Mouse (Mus musculus): ENCODE data around the gene Acaa1b. TPM values are rescaled to one million over a fixed set of nuclear protein-coding genes. Genes with fewer than 3 reads are reported as not detected.

Gene Acaa1b
- total and polyA plus RNA-seq, 2 experiments from 2014 or later, result 3.9 to 4.0 TPM

DNA sequence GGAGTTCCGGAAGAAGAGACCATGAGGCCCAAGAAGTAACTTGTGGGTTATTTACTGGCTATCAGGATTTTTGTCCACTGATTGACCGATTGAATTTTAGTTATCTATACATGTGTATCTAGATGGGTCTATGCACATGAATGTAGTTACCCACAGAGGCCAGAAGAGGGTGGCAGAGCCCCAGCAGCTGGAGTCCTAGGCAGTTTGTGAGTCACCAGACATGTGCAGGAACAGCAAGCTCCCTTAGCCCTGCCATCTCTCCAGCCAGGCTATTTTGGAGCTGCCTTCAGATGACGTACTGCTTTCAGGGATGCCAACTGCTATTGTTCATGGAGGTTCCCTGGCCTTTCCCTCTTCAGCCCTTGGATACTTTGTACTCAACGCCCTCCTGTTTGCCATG lies 49.3 kb downstream of the Acaa1b start:
- H3K27me3 ChIP-seq (ENCODE audit: insufficient read depth, low read length), result no peaks in the 10 kb centered on the region
- no peak overlapping the region for H3K9ac ChIP-seq (replicated peaks; ENCODE audit: low read length)
- no peak overlapping the region for H3K27ac ChIP-seq
- TF ChIP-seq CTCF (IDR thresholded peaks at IDR 0.05; ENCODE audit: low read depth), result peak; percentile 60
- H3K4me1 ChIP-seq (ENCODE audit: insufficient read depth, low read length), result no peaks in the 10 kb centered on the region
- DNase-seq (ENCODE audit: low spot score) (peak; percentile 45), ATAC-seq (no peak)
- H3K4me3 ChIP-seq (ENCODE audit: low read length), result no peak overlapping the region
- H3K4me2 ChIP-seq (ENCODE audit: low read depth, low read length), result no peak overlapping the region
- WGBS, result 85% methylated on average over 4 of the region's 4 CpGs
- H3K36me3 ChIP-seq (ENCODE audit: insufficient read depth, low read length), result no peaks in the 10 kb centered on the region
- H3K9me3 ChIP-seq (ENCODE audit: low read length), result no peaks in the 10 kb centered on the region

DNA sequence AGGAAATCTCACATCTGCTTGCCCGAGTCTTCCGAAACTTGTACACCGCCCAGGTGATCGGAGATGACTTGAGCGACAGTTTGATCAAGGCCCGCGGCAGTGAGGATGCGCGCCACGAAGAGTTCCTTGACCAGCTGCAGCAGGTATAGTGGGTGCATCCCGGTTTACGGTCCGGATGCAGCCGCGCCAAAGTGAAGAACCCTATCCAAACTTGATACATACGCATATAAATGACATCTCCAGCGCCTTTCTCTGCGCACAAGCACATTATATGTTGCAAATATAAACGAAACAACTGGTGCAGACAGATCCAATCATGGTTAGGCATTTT lies 54.1 kb downstream of the Acaa1b start:
- no peak overlapping the region for H3K27ac ChIP-seq
- no peaks in the 10 kb centered on the region for H3K36me3 ChIP-seq (ENCODE audit: insufficient read depth, low read length)
- DNase-seq (ENCODE audit: low spot score), result peak; percentile 59

DNA sequence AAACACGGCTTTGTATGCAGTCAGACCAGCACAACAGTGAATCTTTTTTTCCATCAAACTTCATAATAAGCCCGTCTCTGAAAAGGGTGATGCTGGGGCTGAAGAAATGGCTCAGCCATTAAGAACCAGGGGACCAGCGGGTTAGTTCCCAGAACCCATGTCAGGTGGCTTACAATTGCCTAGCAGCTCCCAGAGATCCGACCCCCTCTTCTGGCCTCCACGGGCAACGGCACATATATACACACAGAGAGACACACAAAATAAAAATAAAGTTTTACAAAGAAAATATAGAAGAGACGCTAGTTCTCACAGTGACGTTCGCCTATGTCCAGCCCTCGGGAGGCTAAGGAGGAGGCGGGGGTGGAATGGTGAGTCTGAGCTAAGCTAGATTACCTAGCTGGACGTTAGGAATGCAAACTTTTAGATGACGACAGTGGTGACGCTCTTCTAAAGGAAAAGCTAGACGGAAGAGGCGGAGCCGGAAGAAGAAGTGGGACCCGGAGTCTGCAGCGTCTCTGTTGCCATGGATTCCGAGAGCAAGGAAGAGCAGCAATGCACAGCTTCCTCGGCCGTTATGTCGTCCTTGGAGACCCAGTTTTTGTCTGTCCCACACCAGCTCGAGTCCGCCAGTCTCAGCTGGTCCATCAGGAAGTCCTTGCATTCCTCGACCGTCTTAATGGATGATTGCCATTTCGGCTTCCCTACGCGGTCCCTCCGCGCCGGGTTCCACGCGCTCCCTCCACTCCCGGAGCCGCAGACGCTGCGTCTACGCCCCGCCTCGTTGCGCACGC lies 54.7 kb downstream of the Acaa1b start, which contains the start of gene Dlec1:
TSS of gene Dlec1 (plus strand) at position 487 of the 791 bp plus-strand sequence.
- H3K27ac ChIP-seq, result no peak within 1 kb of the TSS
- peak within 1 kb of the TSS; percentile 73 for H3K4me2 ChIP-seq (ENCODE audit: low read depth, low read length)
- peak within 1 kb of the TSS; percentile 59 for H3K4me3 ChIP-seq (ENCODE audit: low read length)
- peak; percentile 36 for TF ChIP-seq CTCF (IDR thresholded peaks at IDR 0.05; ENCODE audit: low read depth)
- no peaks in the 10 kb centered on the region for H3K27me3 ChIP-seq (ENCODE audit: insufficient read depth, low read length)
- ATAC-seq (peak; percentile 91), DNase-seq (ENCODE audit: low spot score) (peak; percentile 89)
- H3K36me3 ChIP-seq (ENCODE audit: insufficient read depth, low read length), result no peaks in the 10 kb centered on the region
- H3K9me3 ChIP-seq (ENCODE audit: low read length), result no peaks in the 10 kb centered on the region
- peak within 1 kb of the TSS; percentile 51 for H3K9ac ChIP-seq (replicated peaks; ENCODE audit: low read length)
- WGBS, result 2% methylated on average over 44 of the region's 44 CpGs
- no peaks in the 10 kb centered on the region for H3K4me1 ChIP-seq (ENCODE audit: insufficient read depth, low read length)

More for the DNA sequence above, 54.1 kb downstream of the Acaa1b start:
- Histone ChIP-seq H3K27me3 (ENCODE audit: insufficient read depth, low read length) (no peaks in the 10 kb centered on the region), H3K9me3 (ENCODE audit: low read length) (no peaks in the 10 kb centered on the region), H3K4me2 (ENCODE audit: low read depth, low read length) (peak overlapping the region; percentile 73), H3K4me3 (ENCODE audit: low read length) (peak overlapping the region; percentile 59), H3K9ac (replicated peaks; ENCODE audit: low read length) (peak overlapping the region; percentile 51), H3K4me1 (ENCODE audit: insufficient read depth, low read length) (no peaks in the 10 kb centered on the region)
- 3% methylated on average over 19 of the region's 19 CpGs for WGBS
- no peak for ATAC-seq
- TF ChIP-seq CTCF (IDR thresholded peaks at IDR 0.05; ENCODE audit: low read depth), result no peak

- no peaks in the 10 kb centered on the region for H3K36me3 ChIP-seq (ENCODE audit: insufficient read depth, low read length)
- no peaks in the 10 kb centered on the region for H3K27me3 ChIP-seq (ENCODE audit: insufficient read depth, low read length)
- no peak overlapping the region for H3K9ac ChIP-seq (replicated peaks; ENCODE audit: low read length)
- 13% methylated on average over 15 of the region's 15 CpGs for WGBS
- 0 out of 2 replicates have a peak, but pooled peaks have one; percentile 22 for ATAC-seq
- no peak overlapping the region for H3K4me2 ChIP-seq (ENCODE audit: low read depth, low read length)
- no peak overlapping the region for H3K4me3 ChIP-seq (ENCODE audit: low read length)
- H3K4me1 ChIP-seq (ENCODE audit: insufficient read depth, low read length), result no peaks in the 10 kb centered on the region
- H3K9me3 ChIP-seq (ENCODE audit: low read length), result no peaks in the 10 kb centered on the region
- H3K27ac ChIP-seq, result no peak overlapping the region
- peak; percentile 29; the same call in 1 of the 2 replicates for TF ChIP-seq CTCF (IDR thresholded peaks at IDR 0.05; ENCODE audit: low read depth)
- peak; percentile 27 for DNase-seq (ENCODE audit: low spot score)
Measured at GRCm38 (mm10) chr9:119100177-119100898, 56.6 kb downstream of the Acaa1b start.

Other genes starting within 250 kb of the Acaa1b start
- 7.6 and 8.4 TPM in 2 replicates for gene Ctdspl, start 230.6 kb downstream of the Acaa1b start, total RNA-seq (2014; rRNA removed)
- gene Ctdspl, start 230.6 kb downstream of the Acaa1b start, polyA plus RNA-seq (2015; fragmentation: Nextera tagmentation; extraction: Ambion mirVana), result 5.5 and 7.0 TPM in 2 replicates
- 4.5 and 5.9 TPM in 2 replicates for gene Vill, start 104.3 kb downstream of the Acaa1b start, total RNA-seq (2014; rRNA removed)
- 3.3 TPM in 2 replicates for gene Vill, start 104.3 kb downstream of the Acaa1b start, polyA plus RNA-seq (2015; fragmentation: Nextera tagmentation; extraction: Ambion mirVana)
- 15.1 and 17.0 TPM in 2 replicates for gene Plcd1, start 63.6 kb downstream of the Acaa1b start, total RNA-seq (2014; rRNA removed)
- gene Plcd1, start 63.6 kb downstream of the Acaa1b start, polyA plus RNA-seq (2015; fragmentation: Nextera tagmentation; extraction: Ambion mirVana), result 14.2 and 18.1 TPM in 2 replicates
- 0.93 and 1.1 TPM in 2 replicates for gene Dlec1, start 54.6 kb downstream of the Acaa1b start, total RNA-seq (2014; rRNA removed)
- 0.95 and 1.4 TPM in 2 replicates for gene Dlec1, start 54.6 kb downstream of the Acaa1b start, polyA plus RNA-seq (2015; fragmentation: Nextera tagmentation; extraction: Ambion mirVana)
- gene Gm47289, start 2.1 kb upstream of the Acaa1b start, total RNA-seq (2014; rRNA removed), result not detected in 2 replicates
- not detected in 2 replicates for gene Gm47289, start 2.1 kb upstream of the Acaa1b start, polyA plus RNA-seq (2015; fragmentation: Nextera tagmentation; extraction: Ambion mirVana)
- gene Slc22a13, start 52.0 kb upstream of the Acaa1b start, total RNA-seq (2014; rRNA removed), result not detected in 2 replicates
- not detected in 2 replicates for gene Slc22a13, start 52.0 kb upstream of the Acaa1b start, polyA plus RNA-seq (2015; fragmentation: Nextera tagmentation; extraction: Ambion mirVana)
- 39.6 and 41.0 TPM in 2 replicates for gene Oxsr1, start 165.3 kb upstream of the Acaa1b start, total RNA-seq (2014; rRNA removed)
- gene Oxsr1, start 165.3 kb upstream of the Acaa1b start, polyA plus RNA-seq (2015; fragmentation: Nextera tagmentation; extraction: Ambion mirVana), result 9.6 and 10.9 TPM in 2 replicates
- 158 and 180 TPM in 2 replicates for gene Acaa1a, start 182.6 kb upstream of the Acaa1b start, total RNA-seq (2014; rRNA removed)
- 91.1 and 91.5 TPM in 2 replicates for gene Acaa1a, start 182.6 kb upstream of the Acaa1b start, polyA plus RNA-seq (2015; fragmentation: Nextera tagmentation; extraction: Ambion mirVana)
- 3.8 and 3.9 TPM in 2 replicates for gene Myd88, start 184.3 kb upstream of the Acaa1b start, total RNA-seq (2014; rRNA removed)
- gene Myd88, start 184.3 kb upstream of the Acaa1b start, polyA plus RNA-seq (2015; fragmentation: Nextera tagmentation; extraction: Ambion mirVana), result 5.2 and 6.1 TPM in 2 replicates
- 2.8 and 4.5 TPM in 2 replicates for gene Xylb, start 200.3 kb upstream of the Acaa1b start, total RNA-seq (2014; rRNA removed)
- gene Xylb, start 200.3 kb upstream of the Acaa1b start, polyA plus RNA-seq (2015; fragmentation: Nextera tagmentation; extraction: Ambion mirVana), result 3.2 and 3.3 TPM in 2 replicates
- not detected in 2 replicates for gene Slc22a14, start 208.5 kb upstream of the Acaa1b start, total RNA-seq (2014; rRNA removed)
- 0.14 TPM in 1 of 2 replicates, not detected in the other for gene Slc22a14, start 208.5 kb upstream of the Acaa1b start, polyA plus RNA-seq (2015; fragmentation: Nextera tagmentation; extraction: Ambion mirVana)
- 24.3 and 38.0 TPM in 2 replicates for gene Acvr2b, start 245.0 kb upstream of the Acaa1b start, total RNA-seq (2014; rRNA removed)
- gene Acvr2b, start 245.0 kb upstream of the Acaa1b start, polyA plus RNA-seq (2015; fragmentation: Nextera tagmentation; extraction: Ambion mirVana), result 21.8 and 28.2 TPM in 2 replicates

Data from hindbrain, postnatal 0 days (tissue).